Mouse (Mus musculus): Measurements from ENCODE around the gene Desi1. TPM values are rescaled to one million over a fixed set of nuclear protein-coding genes. Genes with fewer than 3 reads are reported as not detected.
A peak's percentile ranks its signal among the peaks of the same experiment; 100 is the strongest.

Desi1 gene
- total RNA-seq, 2 experiments from 2014 or later: 96.5 to 108 TPM

DNA sequence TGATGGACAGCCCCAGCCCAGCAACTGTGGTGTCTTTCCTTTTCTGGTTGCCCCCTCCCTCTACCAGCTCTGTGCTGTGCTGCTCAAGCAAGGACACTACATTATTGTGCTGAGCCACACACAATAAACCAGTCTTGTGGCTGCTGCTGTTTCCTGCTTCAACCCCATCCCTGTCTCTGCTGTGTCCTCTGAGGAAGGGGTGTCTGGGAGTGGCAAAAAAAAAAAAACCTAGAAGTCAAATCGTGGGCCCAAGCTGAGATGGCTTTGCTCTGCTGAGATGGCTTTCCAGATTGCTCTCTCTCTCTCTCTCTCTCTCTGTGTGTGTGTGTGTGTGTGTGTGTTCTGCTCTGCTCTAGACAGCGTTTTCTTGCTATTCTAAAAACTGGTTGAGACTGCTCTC is 65.2 kb downstream of the Desi1 start:
- no peak for DNase-seq (ENCODE audit: low spot score in 2 of 2)

DNA sequence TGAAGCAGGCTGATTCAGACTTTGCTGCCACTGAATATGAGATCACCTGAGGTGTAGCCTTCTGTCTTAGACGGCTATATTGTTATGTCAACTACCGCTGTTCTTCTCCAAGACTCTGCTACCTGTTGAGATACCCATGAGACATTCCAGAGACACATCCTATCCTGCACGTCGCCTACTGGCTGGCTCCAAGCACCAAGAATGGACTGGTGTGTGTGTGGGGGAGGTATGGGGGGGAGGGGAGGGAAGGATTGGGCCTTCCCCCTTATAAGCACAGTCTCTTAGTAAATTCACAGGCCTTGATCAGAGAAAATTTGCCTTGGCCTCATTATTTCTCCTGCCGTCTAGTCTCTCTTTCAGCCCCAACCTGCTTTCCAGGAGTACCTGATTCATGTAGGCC is 65.8 kb downstream of the Desi1 start:
- no peak for DNase-seq (ENCODE audit: low spot score in 2 of 2)

DNA sequence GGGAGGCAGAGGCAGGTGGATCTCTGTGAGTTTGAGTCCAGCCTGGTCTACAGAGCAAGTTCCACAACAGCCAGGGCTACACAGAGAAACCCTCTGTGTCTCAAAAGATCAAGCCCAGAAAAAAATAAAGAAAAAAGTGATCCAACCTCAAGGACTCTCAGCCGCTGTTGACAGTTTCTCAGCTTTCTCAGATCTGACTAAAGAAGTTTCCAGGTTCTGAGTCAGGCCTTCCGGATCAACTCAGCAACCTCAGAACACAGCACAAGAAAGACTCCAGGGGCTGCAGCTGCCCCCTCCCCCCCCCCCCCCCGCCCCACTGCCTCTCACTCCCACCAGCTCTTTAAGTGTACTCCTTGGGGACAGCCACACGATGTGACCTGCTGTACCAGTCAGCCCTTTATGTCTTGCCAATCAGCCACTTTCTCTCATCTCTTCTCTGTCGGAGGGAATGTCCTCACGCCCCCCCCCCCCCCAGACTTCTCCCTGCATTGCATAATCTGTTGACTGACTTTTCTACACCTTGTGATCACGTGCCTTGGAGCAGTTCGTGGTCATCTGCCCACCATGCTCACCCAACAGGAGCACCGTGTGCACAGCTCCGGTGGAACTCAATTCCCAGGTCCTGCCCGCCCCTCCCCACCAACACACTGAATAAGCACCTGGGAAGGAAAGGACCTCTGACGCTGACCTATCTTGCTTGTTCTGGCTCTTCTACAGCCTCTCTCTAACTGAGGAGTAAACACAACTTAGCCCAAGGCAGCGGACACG is 67.4 kb downstream of the Desi1 start:
- DNase-seq (ENCODE audit: low spot score in 2 of 2): no peak

DNA sequence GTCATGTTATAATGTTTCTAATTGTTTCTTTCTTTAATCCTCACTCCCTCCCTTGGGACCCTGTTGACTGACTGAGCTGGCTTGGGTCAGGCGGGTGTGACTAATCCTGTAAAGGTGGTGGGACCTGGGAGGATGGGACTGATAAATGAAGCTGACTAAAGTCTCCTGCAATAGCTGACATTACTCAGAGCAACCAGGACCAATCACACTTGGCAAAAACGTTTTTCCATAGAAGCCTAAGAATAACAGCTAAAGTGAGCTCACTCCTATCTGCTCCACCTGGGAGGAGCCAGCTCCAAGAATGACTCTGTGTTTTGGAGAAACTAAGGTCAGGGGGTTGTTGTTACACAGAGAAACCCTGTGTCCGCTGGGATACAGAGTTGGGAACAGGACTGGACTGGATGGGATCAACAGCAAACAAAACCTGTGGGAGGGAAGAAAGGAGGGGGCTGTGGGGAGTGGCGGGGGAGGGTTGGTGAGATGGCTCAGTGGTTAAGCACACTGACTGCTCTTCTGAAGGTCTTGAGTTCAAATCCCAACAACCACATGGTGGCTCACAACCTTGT is 68.6 kb downstream of the Desi1 start:
- no peak for DNase-seq (ENCODE audit: low spot score in 2 of 2)

DNA sequence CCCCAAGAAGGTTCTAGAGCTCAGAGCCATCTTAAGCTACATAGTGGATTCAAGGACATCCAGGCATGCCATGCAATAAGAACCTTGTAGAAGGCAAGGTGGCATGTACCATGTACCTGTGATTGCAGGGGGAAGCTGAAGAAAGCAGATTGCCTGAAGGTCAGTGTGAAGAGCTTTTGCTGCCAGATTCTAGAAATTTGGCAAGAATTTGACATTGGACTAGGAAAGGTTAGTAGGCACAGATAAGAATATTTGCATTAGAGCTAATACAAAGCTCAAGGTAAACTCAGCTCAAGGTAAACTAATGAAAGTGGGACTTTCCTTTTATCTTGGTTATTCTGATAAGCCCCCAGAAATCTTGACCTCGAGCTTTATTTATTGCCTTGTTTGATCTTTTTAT is 69.4 kb downstream of the Desi1 start:
- no peak for DNase-seq (ENCODE audit: low spot score in 2 of 2)

DNA sequence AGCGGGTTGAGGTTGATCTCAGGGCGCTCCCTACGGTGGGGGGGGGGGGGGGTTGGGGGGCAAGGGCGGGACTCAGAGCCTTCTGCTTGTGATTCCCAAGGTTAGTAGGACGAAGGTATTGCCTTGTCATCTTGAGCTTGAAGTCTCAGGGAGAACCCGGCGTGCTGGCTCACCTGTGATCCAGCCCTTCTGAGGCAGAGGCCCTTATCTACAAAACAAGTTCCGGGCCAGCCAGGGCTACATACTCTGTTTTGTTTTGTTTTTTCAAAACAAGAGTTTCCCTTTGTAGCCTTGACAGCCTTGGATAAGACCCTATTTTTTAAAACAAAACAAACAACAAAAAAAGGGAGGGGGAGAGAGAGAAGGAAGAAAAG is 72.6 kb downstream of the Desi1 start:
- DNase-seq (ENCODE audit: low spot score in 2 of 2): no peak

DNA sequence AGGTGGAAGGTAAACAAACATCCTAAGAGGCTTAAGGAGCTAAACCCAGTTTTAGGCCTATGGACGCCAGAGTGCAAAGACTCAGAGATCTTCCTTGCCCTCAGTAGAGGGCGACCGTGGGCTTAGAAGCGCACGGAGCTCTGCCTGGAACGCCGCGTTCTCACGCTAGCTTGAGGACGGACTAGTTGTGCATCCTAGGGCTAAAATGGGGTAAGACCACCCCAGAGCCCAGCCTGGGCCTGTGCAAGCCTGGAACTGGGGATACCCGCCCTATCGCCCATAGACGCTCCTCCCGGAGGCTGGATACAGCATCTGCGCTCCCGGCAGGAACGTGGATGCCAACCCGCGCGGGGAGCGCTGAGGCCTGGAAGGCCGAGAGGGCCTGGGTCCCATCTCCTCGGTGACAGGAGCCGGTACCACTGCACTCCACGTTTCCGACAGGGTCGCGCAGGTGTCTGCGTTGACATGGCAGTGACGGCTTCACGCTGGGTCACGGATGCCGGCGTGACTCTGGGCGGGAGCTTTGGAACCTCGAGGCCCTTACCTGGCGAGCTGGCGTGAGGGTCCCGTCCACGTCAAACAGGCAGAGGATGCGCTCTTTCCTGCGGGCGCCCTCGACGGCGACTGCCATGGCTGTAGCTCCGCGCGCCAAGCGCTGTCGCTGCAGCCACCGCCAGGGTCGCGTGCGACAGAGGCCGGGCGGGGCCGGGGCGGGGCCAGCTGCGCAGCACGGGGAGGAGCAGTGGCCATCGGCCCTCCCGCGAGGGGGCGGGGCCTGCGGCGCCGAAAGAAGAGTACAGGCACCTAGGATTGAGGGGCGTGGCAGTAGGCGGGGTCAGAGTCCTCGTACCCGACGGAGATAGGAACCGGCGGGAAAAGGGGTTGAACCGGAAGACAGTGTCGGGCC is 73.2 kb downstream of the Desi1 start, which contains the start of gene Pmm1:
TSS of gene Pmm1 (minus strand) at position 760 of the 907 bp plus-strand sequence.
- peak; percentile 96 to 99 for DNase-seq (ENCODE audit: low spot score in 2 of 2)

DNA sequence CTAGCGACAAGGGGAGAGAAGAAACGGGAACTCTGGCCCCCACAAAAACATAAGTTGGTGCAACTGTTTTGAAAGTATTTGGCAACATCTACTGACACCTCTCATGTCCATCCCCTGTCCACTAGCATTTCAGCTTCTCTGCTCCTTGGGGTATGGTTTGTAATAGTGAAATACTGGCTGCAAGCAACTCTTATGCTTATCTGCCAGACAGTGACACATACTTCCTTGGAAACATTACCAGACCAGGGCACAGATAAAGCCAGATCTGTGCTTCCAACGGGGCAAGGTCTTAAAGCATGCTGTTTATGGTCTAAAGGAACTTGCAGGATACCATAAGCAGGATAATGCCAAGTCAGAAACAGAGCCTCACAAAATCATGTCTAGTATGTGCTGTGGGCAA is 74.8 kb downstream of the Desi1 start:
- no peak for DNase-seq (ENCODE audit: low spot score in 2 of 2)

DNA sequence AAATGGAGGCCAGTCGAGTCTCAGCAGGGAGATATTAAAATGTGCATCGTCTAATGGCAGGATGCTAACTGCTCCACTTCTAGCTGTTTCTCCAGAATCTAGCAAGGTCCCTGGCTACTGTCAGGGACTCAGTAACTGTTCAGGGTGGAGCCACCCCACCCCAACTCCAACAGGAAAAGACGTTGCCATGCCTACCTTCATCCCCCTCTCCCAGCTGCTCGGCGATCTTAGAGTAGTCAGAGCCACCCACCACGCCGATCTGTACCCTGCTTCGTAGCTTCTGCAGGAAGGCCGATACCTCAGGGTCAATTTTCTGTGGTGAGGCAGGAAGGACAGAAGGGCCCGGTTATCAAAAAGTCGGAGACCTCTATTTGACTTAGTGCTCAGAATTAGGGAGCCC is 76.1 kb downstream of the Desi1 start:
- DNase-seq (ENCODE audit: low spot score in 2 of 2): no peak

DNA sequence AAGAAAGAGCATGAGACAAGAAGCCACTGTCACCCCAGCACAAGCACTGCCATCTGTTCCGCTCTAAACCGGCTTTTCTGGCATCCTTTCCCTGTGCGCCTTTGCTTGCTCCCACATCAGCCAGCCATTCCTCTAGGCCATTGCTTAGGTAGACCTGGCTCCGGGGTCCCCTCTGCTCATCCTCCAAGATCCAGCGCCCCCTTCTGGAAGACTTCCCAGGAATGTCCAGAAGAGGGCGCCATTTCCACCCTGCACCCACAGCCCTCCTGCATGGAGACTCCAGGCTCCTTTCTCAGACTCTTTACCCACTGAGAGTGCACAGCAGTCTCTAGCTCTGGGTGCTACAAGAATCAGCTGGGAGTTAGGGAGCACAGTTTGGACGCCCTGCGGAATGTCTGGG is 77.2 kb downstream of the Desi1 start:
- peak in 1 of 2 experiments; percentile 69 for DNase-seq (ENCODE audit: low spot score in 2 of 2)

DNA sequence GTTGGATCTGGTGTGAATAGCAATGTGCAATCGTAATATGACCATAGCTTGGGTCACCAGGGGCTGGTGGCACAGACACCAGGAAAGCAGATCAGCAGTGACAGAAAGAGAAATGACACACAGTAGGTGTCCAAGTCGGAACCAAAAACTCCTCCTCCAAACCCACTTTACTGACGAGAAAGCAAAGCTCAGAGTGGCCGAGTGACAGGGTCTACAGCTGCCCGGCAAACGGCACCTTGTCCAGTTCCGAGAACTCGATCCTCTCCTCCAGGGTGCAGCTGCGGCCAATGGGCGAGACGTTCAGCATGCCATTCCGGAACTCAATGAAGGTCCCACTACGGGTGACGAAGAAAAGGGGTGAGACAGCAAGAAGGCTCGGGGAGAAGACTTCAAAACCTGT is 78.2 kb downstream of the Desi1 start:
- no peak for DNase-seq (ENCODE audit: low spot score in 2 of 2)

DNA sequence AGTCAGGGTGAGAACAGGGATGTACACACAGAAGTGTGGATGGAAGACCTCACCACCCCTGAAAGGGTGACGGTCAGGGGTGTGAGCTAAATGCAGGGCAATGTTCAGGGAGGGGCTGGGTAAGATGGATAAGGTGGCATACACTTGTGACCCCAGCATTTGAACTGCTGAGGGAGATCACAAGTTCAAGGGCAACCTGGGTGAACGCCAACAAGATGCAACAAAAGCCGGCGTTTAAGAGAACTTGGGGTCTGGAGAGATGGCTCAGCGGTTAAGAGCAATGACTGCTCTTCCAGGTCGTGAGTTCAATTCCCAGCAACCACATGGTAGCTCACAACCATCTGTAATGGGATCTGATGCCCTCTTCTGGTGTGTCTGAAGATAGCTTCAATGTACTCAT is 78.9 kb downstream of the Desi1 start:
- no peak for DNase-seq (ENCODE audit: low spot score in 2 of 2)

DNA sequence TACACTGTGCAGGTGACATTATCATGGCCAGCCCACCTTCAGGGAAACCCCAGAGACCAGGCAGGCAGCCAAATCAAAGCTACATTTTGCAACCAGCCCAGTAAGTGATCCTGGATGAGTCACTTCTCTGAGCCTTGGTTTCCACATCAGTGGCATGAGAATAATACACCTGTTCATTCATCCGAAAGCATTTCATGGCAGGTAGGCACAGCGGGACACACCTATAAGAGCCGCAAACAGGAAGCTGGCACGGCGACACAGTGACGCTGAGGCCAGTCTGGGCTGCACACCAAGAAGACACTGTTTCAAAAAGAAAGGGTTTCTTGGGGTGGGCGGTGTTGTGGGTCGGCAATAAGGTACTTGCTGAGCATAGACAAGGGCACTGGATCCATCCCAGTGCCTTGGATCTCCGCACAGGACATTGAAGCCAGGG is 79.5 kb downstream of the Desi1 start:
- DNase-seq (ENCODE audit: low spot score in 2 of 2): no peak

DNA sequence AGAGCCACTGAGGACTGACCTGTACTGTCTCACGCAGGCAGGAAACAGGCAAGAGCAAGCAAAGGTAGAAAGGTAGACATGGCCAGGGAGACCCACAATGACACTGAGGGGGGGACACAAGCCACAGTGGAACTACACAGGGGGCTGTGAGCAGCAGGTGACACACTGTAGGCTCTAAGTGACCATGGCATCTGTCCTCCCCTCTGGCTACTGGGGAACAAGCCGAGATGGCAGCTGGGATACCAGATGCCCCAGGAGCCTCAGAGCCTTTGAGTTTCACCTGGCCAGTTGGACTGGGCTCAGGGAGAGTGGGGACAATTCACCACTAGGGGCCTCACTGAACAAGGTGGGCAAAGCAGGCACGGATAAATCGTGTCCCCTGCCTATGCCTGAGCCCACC is 81.4 kb downstream of the Desi1 start:
- DNase-seq (ENCODE audit: low spot score in 2 of 2): no peak

DNA sequence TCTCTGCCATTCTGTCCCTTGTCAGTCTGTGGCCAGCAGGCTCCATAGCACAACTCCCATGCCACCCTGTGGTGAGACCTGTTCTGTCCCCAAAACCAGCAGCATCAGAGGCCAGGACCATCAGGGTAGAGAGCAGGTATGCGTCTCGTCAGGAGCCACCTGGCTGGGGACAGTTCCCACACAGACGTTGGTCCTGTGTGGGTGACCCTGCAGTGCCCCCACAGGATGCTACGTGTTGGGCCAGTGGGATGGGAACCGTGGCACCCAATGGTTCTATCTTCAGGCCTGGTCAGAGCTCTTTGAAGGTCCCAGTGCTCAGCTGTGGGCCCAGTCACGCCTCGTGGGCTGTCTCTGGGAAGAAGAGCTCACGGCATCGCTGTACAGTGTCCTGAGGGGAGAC is 82.5 kb downstream of the Desi1 start:
- DNase-seq (ENCODE audit: low spot score in 2 of 2): no peak

DNA sequence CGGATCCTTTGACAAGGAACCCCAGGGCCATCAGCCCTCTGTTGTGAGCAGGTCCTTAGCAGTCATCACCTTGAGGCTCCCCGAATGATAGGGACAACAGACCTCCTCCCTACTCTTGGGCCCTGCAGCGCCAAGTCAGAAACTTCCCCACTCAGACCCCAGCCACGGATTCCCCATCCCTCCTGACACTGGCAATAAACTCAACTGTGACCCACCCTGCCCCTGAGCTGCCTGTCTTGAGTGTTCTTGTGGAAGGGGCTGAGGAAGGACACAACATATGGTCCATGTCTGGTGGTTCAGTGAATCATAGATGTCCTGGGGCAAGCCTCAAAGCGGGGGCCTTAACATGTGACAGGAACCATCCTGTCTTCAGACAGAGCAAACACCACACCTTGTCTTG is 82.9 kb downstream of the Desi1 start:
- DNase-seq (ENCODE audit: low spot score in 2 of 2): no peak

DNA sequence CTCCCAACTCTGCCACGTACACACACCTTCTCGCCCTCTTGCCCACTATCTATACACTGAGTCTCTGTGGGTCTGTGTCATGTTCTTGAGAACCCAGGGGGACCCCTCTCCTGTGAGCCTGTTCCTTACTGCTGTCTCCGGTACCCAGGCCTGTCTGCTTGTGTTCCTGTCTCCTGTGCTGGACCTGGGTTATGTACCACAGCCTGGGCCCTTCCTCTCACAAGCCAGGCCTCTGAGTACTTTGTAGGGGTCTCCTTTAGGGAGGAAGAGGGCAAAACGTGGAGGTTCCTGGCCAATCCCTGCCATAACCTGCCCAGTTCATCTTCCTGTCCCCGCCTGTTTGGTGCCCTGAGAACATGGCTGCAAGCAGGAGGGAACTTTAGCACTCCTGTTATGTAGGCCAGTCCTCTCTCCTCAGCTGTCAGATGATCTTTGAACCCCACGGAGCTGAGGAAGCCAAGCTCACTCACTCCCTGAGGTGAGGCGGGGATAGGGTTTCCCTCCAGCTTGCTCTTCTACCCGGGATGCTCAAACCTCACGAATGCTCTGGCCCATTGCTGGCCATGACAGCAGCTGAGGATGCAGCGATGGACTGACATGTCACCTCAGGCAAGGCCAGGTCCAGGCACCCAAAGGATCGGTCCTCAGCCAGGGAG is 84.1 kb downstream of the Desi1 start:
- DNase-seq (ENCODE audit: low spot score in 2 of 2): no peak

DNA sequence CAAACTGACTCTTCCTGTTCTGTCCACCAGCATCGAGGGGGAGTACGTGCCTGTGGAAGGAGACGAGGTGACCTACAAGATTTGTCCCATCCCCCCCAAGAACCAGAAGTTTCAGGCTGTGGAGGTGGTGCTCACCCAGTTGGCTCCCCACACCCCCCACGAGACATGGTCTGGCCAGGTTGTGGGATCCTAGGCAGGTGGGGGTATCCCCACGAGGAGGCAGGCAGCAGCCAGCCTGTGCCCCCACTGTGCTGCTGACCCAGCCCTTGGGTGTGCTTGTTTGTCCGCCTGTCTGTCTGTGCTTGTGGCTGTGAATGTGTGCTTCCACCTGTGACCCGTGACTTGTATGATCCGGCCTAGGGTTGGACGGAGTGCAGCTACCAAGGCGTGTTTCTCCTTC is 84.6 kb downstream of the Desi1 start:
- DNase-seq (ENCODE audit: low spot score in 2 of 2): no peak

DNA sequence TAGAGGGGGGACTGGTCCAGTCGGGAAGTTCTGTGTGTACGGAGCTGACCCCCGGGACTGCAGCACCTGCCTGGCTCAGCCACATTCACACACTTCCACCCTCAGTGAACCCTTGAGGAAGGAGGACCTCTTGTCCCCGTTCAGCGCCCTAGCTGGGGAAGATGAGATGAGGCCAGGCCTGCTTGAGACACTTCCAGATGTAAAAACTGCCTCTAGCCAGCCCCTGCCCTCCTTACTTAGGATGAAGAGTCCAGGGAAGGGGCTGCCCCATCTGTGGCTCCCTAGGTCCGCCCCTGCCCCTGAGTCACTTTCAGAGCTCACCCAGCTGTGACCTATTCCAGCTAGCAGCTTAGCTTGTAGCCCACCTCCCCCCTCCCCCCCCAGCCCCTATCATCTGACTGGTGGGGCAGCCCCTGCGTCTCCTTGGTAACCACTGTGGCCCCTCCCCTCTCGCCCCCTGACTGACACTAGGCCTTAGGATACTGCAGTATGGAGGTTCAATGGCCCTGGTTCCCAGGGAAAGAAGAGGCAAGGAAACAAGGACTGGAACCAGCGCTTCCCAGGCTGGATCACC is 90.4 kb downstream of the Desi1 start:
- no peak for DNase-seq (ENCODE audit: low spot score in 2 of 2)
